Mouse (Mus musculus) small intestine, adult 2 months (tissue): ENCODE measurements around the gene Lrp6.

ENCODE experiments used
- CTCF ChIP-seq: fragments of 200-500 bp; IDR thresholded peaks from 2 replicates; pipeline ENCODE4 v1.5.1; 2012; ENCODE audit warnings: low read depth, mild to moderate bottlenecking, control low read depth, inconsistent platforms, low read length, moderate library complexity, mixed read lengths; ENCODE audit not compliant: insufficient replicate concordance, insufficient read length; ENCODE audit errors: extremely low read depth
- POLR2A ChIP-seq: fragments of 200-500 bp; IDR thresholded peaks from 2 replicates; pipeline ENCODE4 v1.6.1; 2012; ENCODE audit warnings: low read depth, mild to moderate bottlenecking, control low read depth, inconsistent platforms, low read length, moderate library complexity

DNA sequence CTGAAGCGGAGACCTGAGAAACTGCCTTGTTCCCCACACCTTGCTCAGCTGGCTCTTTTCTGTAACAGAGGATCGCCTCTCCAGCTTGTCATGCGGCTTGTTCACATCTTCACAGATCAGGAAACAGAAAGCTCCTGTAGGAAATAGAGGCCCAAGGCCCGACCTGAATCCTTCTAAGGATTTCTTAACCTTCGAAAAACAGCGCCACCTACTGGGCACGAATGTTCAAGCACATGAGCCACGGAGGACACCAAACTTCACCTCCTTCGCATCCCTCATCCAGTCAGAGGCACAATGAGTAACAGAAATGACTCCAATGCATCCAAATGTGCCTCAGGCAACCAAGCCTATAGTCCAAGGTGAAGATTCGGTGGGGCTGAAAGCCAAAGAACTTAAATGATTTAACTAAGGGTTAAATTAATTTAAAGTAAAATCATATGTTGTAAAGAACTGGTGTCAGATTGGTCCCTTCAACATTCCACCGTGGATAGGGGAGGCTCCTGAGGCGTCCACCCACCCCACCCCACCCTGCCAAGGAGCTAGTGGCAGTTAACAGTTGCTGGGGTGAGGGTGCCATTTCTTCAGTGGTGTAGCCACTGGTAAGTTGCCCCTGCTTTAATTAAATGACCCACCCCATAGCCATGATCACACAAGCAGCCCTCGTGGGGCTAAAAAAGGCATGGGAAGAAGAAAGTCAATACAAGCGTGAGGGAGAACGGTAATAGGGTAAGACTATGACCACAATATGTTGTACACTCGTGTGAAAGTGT lies 163.7 kb downstream of the Lrp6 start:
- TF ChIP-seq POLR2A (no peak), CTCF (peak; percentile 73; the same call in 1 of the 2 replicates)
